Mouse (Mus musculus) small intestine, adult 2 months (tissue): ENCODE results near the gene C1qb. TPM values are rescaled to one million over a fixed set of nuclear protein-coding genes. Genes with fewer than 3 reads are reported as not detected.

ENCODE experiments used
- H3K27ac ChIP-seq: fragments of 200-500 bp; 2 replicates; pipeline ENCODE4 v1.5.1; 2012; ENCODE audit warnings: low read depth, low read length, control low read depth, inconsistent platforms; ENCODE audit not compliant: insufficient read depth
- H3K27me3 ChIP-seq: fragments of 200-500 bp; 2 replicates; pipeline ENCODE4 v1.6.1; 2012; ENCODE audit warnings: mild to moderate bottlenecking, moderate library complexity, low read length, inconsistent platforms; ENCODE audit not compliant: control insufficient read depth, insufficient read depth
- H3K36me3 ChIP-seq: fragments of 200-500 bp; 2 replicates; pipeline ENCODE4 v1.6.1; 2012; ENCODE audit warnings: mild to moderate bottlenecking, low read length, control low read depth, inconsistent platforms; ENCODE audit not compliant: control insufficient read depth, insufficient read depth
- H3K4me1 ChIP-seq: fragments of 200-500 bp; 2 replicates; pipeline ENCODE4 v1.6.1; 2012; ENCODE audit warnings: low read length, inconsistent platforms, mixed read lengths; ENCODE audit not compliant: control insufficient read depth, insufficient read depth, insufficient read length
- H3K4me3 ChIP-seq: fragments of 200-500 bp; 2 replicates; pipeline ENCODE4 v1.5.1; 2012; ENCODE audit warnings: low read depth, mild to moderate bottlenecking, control low read depth, inconsistent platforms, low read length, moderate library complexity
- CTCF ChIP-seq: fragments of 200-500 bp; IDR thresholded peaks from 2 replicates; pipeline ENCODE4 v1.5.1; 2012; ENCODE audit warnings: low read depth, mild to moderate bottlenecking, control low read depth, inconsistent platforms, low read length, moderate library complexity, mixed read lengths; ENCODE audit not compliant: insufficient replicate concordance, insufficient read length; ENCODE audit errors: extremely low read depth
- POLR2A ChIP-seq: fragments of 200-500 bp; IDR thresholded peaks from 2 replicates; pipeline ENCODE4 v1.6.1; 2012; ENCODE audit warnings: low read depth, mild to moderate bottlenecking, control low read depth, inconsistent platforms, low read length, moderate library complexity
- WGBS: fragments of 180-500 bp; shearing (Covaris S2); methylation state at CpG from one replicate; pipeline ENCODE4 v1.1.7; 2018; 5-methylcytosine and 5-hydroxymethylcytosine counted together
- polyA plus RNA-seq: library from polyadenylated mRNA; depleted of rRNA; stranded (reverse); fragments of >200 nt; gene quantifications from 2 replicates; pipeline ENCODE4 v1.2.3, GENCODE M21; 2012

The C1qb gene
- polyA plus RNA-seq, 1 experiment = 71.3 TPM

GRCm38 (mm10) chr4:136847166-136847565, 38.8 kb downstream of the C1qb start:
- no peak for TF ChIP-seq POLR2A
- no peak for TF ChIP-seq CTCF
- H3K27me3 ChIP-seq = no peaks in the 10 kb centered on the region
- WGBS = 86% methylated on average over 6 of the region's 6 CpGs

GRCm38 (mm10) chr4:136842802-136843201, 43.2 kb downstream of the C1qb start:
- Histone ChIP-seq H3K27me3 (no peaks in the 10 kb centered on the region), H3K36me3 (no peaks in the 10 kb centered on the region), H3K4me1 (peaks cover 31% of the 10 kb centered on the region), H3K27ac (peak overlapping the region; percentile 80), H3K4me3 (no peak overlapping the region)
- TF ChIP-seq POLR2A = no peak
- no peak for TF ChIP-seq CTCF
- 26% methylated on average over 10 of the region's 10 CpGs for WGBS

More at GRCm38 (mm10) chr4:136847166-136847565, 38.8 kb downstream of the C1qb start:
- Histone ChIP-seq H3K36me3 (no peaks in the 10 kb centered on the region), H3K4me1 (peaks cover 16% of the 10 kb centered on the region; the same call in 1 of the 2 replicates), H3K27ac (no peak overlapping the region), H3K4me3 (no peak overlapping the region)

GRCm38 (mm10) chr4:136842033-136842432, 44.0 kb downstream of the C1qb start:
- H3K27ac ChIP-seq = peak overlapping the region; percentile 80
- 7% methylated on average over 4 of the region's 4 CpGs for WGBS

GRCm38 (mm10) chr4:136841056-136841455, 44.9 kb downstream of the C1qb start:
- Histone ChIP-seq H3K4me3 (no peak overlapping the region), H3K4me1 (peaks cover 38% of the 10 kb centered on the region), H3K36me3 (no peaks in the 10 kb centered on the region), H3K27me3 (no peaks in the 10 kb centered on the region), H3K27ac (no peak overlapping the region)
- TF ChIP-seq POLR2A (no peak), CTCF (peak; percentile 77; the same call in 1 of the 2 replicates)
- WGBS = 12% methylated on average over 5 of the region's 5 CpGs

More at GRCm38 (mm10) chr4:136842033-136842432, 44.0 kb downstream of the C1qb start:
- TF ChIP-seq POLR2A = no peak
- no peak for TF ChIP-seq CTCF
- H3K4me1 ChIP-seq = peaks cover 35% of the 10 kb centered on the region
- no peaks in the 10 kb centered on the region for H3K36me3 ChIP-seq
- no peak overlapping the region for H3K4me3 ChIP-seq
- H3K27me3 ChIP-seq = no peaks in the 10 kb centered on the region

GRCm38 (mm10) chr4:136838462-136838861, 47.5 kb downstream of the C1qb start:
- WGBS = 23% methylated on average over 9 of the region's 9 CpGs

GRCm38 (mm10) chr4:136838026-136838425, 48.0 kb downstream of the C1qb start:
- TF ChIP-seq POLR2A (no peak), CTCF (no peak)
- Histone ChIP-seq H3K36me3 (no peaks in the 10 kb centered on the region), H3K27me3 (no peaks in the 10 kb centered on the region; the same call in 1 of the 2 replicates), H3K4me1 (peaks cover 35% of the 10 kb centered on the region), H3K4me3 (no peak overlapping the region), H3K27ac (peak overlapping the region; percentile 22; the same call in 1 of the 2 replicates)
- 29% methylated on average over 9 of the region's 9 CpGs for WGBS

More at GRCm38 (mm10) chr4:136838462-136838861, 47.5 kb downstream of the C1qb start:
- no peaks in the 10 kb centered on the region; the same call in 1 of the 2 replicates for H3K27me3 ChIP-seq
- no peaks in the 10 kb centered on the region for H3K36me3 ChIP-seq
- no peak overlapping the region for H3K4me3 ChIP-seq
- H3K27ac ChIP-seq = peak overlapping the region; percentile 22; the same call in 1 of the 2 replicates
- TF ChIP-seq CTCF (no peak), POLR2A (no peak)
- peaks cover 36% of the 10 kb centered on the region for H3K4me1 ChIP-seq

- H3K27ac ChIP-seq = no peak overlapping the region
- WGBS = 2% methylated on average over 27 of the region's 27 CpGs
Observed at GRCm38 (mm10) chr4:136836387-136836931, 49.5 kb downstream of the C1qb start.

More at GRCm38 (mm10) chr4:136836387-136836931, 49.5 kb downstream of the C1qb start:
- Histone ChIP-seq H3K4me1 (peaks cover 38% of the 10 kb centered on the region), H3K27me3 (no peaks in the 10 kb centered on the region; the same call in 1 of the 2 replicates), H3K36me3 (no peaks in the 10 kb centered on the region), H3K4me3 (peak overlapping the region; percentile 86)
- TF ChIP-seq CTCF = no peak
- TF ChIP-seq POLR2A = no peak
